Mouse (Mus musculus): Measurements from ENCODE around the gene Ust. TPM values are rescaled to one million over a fixed set of nuclear protein-coding genes. Genes with fewer than 3 reads are reported as not detected.

Ust gene
- total and polyA plus RNA-seq, 3 experiments: not detected

DNA sequence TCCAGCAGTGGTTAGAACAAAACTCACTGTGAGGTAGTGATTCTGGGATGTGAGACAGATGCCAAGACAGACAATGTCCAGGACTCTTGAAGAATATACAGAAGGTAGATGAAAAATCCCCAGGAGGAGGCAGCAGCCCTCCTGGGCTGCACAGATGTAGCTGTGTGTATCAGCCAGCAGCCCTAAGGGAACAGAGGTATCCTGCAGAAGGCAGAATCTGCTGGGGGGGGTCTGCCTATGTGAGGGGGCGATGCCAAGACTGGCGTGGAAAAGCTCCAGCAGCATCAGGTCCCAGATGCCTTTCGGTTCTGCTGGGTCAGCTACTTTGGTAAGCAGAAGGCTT is 342.6 kb downstream of the Ust start:
- DNase-seq (ENCODE audit: extremely low read depth): no peak
- no peak for TF ChIP-seq JUND (conservative IDR thresholded peaks at IDR 0.05; ENCODE audit: low read depth, low read length)
- no peak for TF ChIP-seq MEF2A (IDR thresholded peaks at IDR 0.05; ENCODE audit: borderline replicate concordance, low read depth, low read length)
- H3K9me3 ChIP-seq (replicated peaks; ENCODE audit: low read length): no peaks in the 10 kb centered on the region
- no peak overlapping the region for H3K4me3 ChIP-seq (replicated peaks in 1 of 3; ENCODE audit: low read depth in 2 of 3, low read length in 2 of 3, poor library complexity in 1 of 3)
- H3K27ac ChIP-seq (ENCODE audit: insufficient read depth, low read depth): no peak overlapping the region
- no peaks in the 10 kb centered on the region for H3K36me3 ChIP-seq (replicated peaks in 1 of 2; ENCODE audit: control insufficient read depth in 1 of 2, insufficient read depth in 1 of 2, low read length in 1 of 2)
- dilution Hi-C loops (cut with MboI; ENCODE audit: extremely low pct_ligation_motif_present, extremely low pct_unique_long_range_greater_than_20kb, low sequenced_read_pairs) (no loop called here), in situ Hi-C loops (cut with MboI; ENCODE audit: low pct_ligation_motif_present, low pct_unique_long_range_greater_than_20kb, low sequenced_read_pairs) (no loop called here)
- H3K27me3 ChIP-seq (replicated peaks): no peaks in the 10 kb centered on the region
- no peak overlapping the region for H3K9ac ChIP-seq (ENCODE audit: insufficient read depth, low read depth)
- no peak overlapping the region for H3K4me2 ChIP-seq (ENCODE audit: insufficient read depth, low read depth, poor library complexity, severe bottlenecking)
- H3K79me2 ChIP-seq (replicated peaks; ENCODE audit: control insufficient read depth, extremely low read depth, insufficient read depth, poor library complexity, severe bottlenecking): no peaks in the 10 kb centered on the region
- no peaks in the 10 kb centered on the region for H3K4me1 ChIP-seq (ENCODE audit: control insufficient read depth in 1 of 2, insufficient read depth in 2 of 2)

DNA sequence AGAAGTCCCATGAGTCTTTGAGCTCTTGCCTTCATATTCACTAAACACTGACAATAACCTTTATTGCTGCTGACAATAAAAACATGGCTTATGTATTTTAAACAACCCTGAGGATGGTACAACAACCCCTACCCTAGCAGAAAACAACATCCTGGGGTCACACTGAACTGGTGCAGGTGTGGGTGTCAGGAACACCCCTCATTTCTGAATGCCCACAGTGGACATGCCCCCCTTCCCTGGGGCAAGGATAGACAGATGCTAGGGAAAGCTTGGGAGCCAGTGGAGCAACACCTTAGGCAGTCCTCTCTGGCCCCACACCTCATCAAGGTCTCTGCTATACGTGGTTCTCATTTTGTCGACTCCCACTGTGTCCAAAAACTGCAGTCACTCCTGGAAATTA is 343.9 kb downstream of the Ust start:
- dilution Hi-C loops (cut with MboI; ENCODE audit: extremely low pct_ligation_motif_present, extremely low pct_unique_long_range_greater_than_20kb, low sequenced_read_pairs) (no loop called here), in situ Hi-C loops (cut with MboI; ENCODE audit: low pct_ligation_motif_present, low pct_unique_long_range_greater_than_20kb, low sequenced_read_pairs) (no loop called here)
- no peak overlapping the region for H3K9ac ChIP-seq (ENCODE audit: insufficient read depth, low read depth)
- no peaks in the 10 kb centered on the region for H3K4me1 ChIP-seq (ENCODE audit: control insufficient read depth in 1 of 2, insufficient read depth in 2 of 2)
- no peaks in the 10 kb centered on the region for H3K79me2 ChIP-seq (replicated peaks; ENCODE audit: control insufficient read depth, extremely low read depth, insufficient read depth, poor library complexity, severe bottlenecking)
- TF ChIP-seq RAD21 (IDR thresholded peaks at IDR 0.05; ENCODE audit: low read depth, low read length): no peak
- TF ChIP-seq E2F4 (IDR thresholded peaks at IDR 0.05; ENCODE audit: insufficient replicate concordance, low read depth, low read length): no peak
- TF ChIP-seq MEF2A (IDR thresholded peaks at IDR 0.05; ENCODE audit: borderline replicate concordance, low read depth, low read length): no peak
- TF ChIP-seq ZC3H11A (IDR thresholded peaks at IDR 0.05; ENCODE audit: low read depth, low read length): no peak
- TF ChIP-seq CTCF (conservative IDR thresholded peaks at IDR 0.05 in 1 of 2, IDR thresholded peaks at IDR 0.05 in 1 of 2; ENCODE audit: low read depth in 2 of 2, low read length in 2 of 2): no peak
- no peak for TF ChIP-seq POLR2AphosphoS2 (IDR thresholded peaks at IDR 0.05; ENCODE audit: low read depth, low read length)
- no peak for TF ChIP-seq USF1 (IDR thresholded peaks at IDR 0.05; ENCODE audit: low read depth, low read length)
- TF ChIP-seq ZKSCAN1 (IDR thresholded peaks at IDR 0.05; ENCODE audit: borderline replicate concordance, low read depth, low read length): no peak
- no peak for TF ChIP-seq POLR2A (IDR thresholded peaks at IDR 0.05; ENCODE audit: low read depth, low read length)
- TF ChIP-seq GABPA (IDR thresholded peaks at IDR 0.05; ENCODE audit: insufficient replicate concordance, low read depth, low read length): no peak
- no peak for TF ChIP-seq EP300 (IDR thresholded peaks at IDR 0.05; ENCODE audit: low read length)
- TF ChIP-seq NELFE (IDR thresholded peaks at IDR 0.05; ENCODE audit: low read depth, low read length): no peak
- no peak for TF ChIP-seq BHLHE40 (IDR thresholded peaks at IDR 0.05; ENCODE audit: low read depth, low read length)
- TF ChIP-seq USF2 (conservative IDR thresholded peaks at IDR 0.05; ENCODE audit: low read depth, low read length): no peak
- no peak for TF ChIP-seq MXI1 (IDR thresholded peaks at IDR 0.05; ENCODE audit: low read depth, low read length)
- no peak for TF ChIP-seq NRF1 (IDR thresholded peaks at IDR 0.05; ENCODE audit: low read depth, low read length)
- no peak for TF ChIP-seq UBTF (IDR thresholded peaks at IDR 0.05; ENCODE audit: low read depth, low read length)
- H3K27me3 ChIP-seq (replicated peaks): no peaks in the 10 kb centered on the region
- DNase-seq (ENCODE audit: extremely low read depth): no peak
- H3K4me3 ChIP-seq (replicated peaks in 1 of 3; ENCODE audit: low read depth in 2 of 3, low read length in 2 of 3, poor library complexity in 1 of 3): no peak overlapping the region
- no peaks in the 10 kb centered on the region for H3K36me3 ChIP-seq (replicated peaks in 1 of 2; ENCODE audit: control insufficient read depth in 1 of 2, insufficient read depth in 1 of 2, low read length in 1 of 2)
- no peak overlapping the region for H3K27ac ChIP-seq (ENCODE audit: insufficient read depth, low read depth)
- H3K9me3 ChIP-seq (replicated peaks; ENCODE audit: low read length): no peaks in the 10 kb centered on the region
- H3K4me2 ChIP-seq (ENCODE audit: insufficient read depth, low read depth, poor library complexity, severe bottlenecking): no peak overlapping the region

All from CH12.LX (cell line).